Mouse (Mus musculus): ENCODE measurements around the gene Ptprn2. TPM values are rescaled to one million over a fixed set of nuclear protein-coding genes. Genes with fewer than 3 reads are reported as not detected.
A peak's percentile ranks its signal among the peaks of the same experiment; 100 is the strongest.

Gene Ptprn2
- total RNA-seq, 2 experiments from 2014 or later = not detected

- no peak for ATAC-seq (ENCODE audit: poor library complexity, severe bottlenecking)
Observed at GRCm38 (mm10) chr12:117156256-117156655, 670.7 kb downstream of the Ptprn2 start.

GRCm38 (mm10) chr12:117156786-117157185 lies 671.3 kb downstream of the Ptprn2 start:
- no peak for ATAC-seq (ENCODE audit: poor library complexity, severe bottlenecking)

- no peak for ATAC-seq (ENCODE audit: poor library complexity, severe bottlenecking)
Observed at GRCm38 (mm10) chr12:117157249-117157648, 671.7 kb downstream of the Ptprn2 start.

- no peak for ATAC-seq (ENCODE audit: poor library complexity, severe bottlenecking)
Observed at GRCm38 (mm10) chr12:117157660-117158386, 672.3 kb downstream of the Ptprn2 start.

- no peak for ATAC-seq (ENCODE audit: poor library complexity, severe bottlenecking)
Observed at GRCm38 (mm10) chr12:117158950-117159668, 673.6 kb downstream of the Ptprn2 start.

- no peak for ATAC-seq (ENCODE audit: poor library complexity, severe bottlenecking)
Observed at GRCm38 (mm10) chr12:117159669-117160210, 674.2 kb downstream of the Ptprn2 start.

- ATAC-seq (ENCODE audit: poor library complexity, severe bottlenecking) = no peak
Observed at GRCm38 (mm10) chr12:117160211-117160891, 674.8 kb downstream of the Ptprn2 start.

- peak; percentile 39 for ATAC-seq (ENCODE audit: poor library complexity, severe bottlenecking)
Observed at GRCm38 (mm10) chr12:117162180-117162579, 676.7 kb downstream of the Ptprn2 start.

GRCm38 (mm10) chr12:117163789-117164188 lies 678.3 kb downstream of the Ptprn2 start:
- ATAC-seq (ENCODE audit: poor library complexity, severe bottlenecking) = no peak

GRCm38 (mm10) chr12:117166266-117166665 lies 680.7 kb downstream of the Ptprn2 start:
- ATAC-seq (ENCODE audit: poor library complexity, severe bottlenecking) = peak; percentile 85

- no peak for ATAC-seq (ENCODE audit: poor library complexity, severe bottlenecking)
Observed at GRCm38 (mm10) chr12:117169670-117170069, 684.1 kb downstream of the Ptprn2 start.

GRCm38 (mm10) chr12:117172529-117172884 lies 687.0 kb downstream of the Ptprn2 start:
- no peak for ATAC-seq (ENCODE audit: poor library complexity, severe bottlenecking)

- ATAC-seq (ENCODE audit: poor library complexity, severe bottlenecking) = no peak
Observed at GRCm38 (mm10) chr12:117172885-117173529, 687.5 kb downstream of the Ptprn2 start.

GRCm38 (mm10) chr12:117174189-117174588 lies 688.7 kb downstream of the Ptprn2 start:
- ATAC-seq (ENCODE audit: poor library complexity, severe bottlenecking) = no peak

- ATAC-seq (ENCODE audit: poor library complexity, severe bottlenecking) = no peak
Observed at GRCm38 (mm10) chr12:117175072-117175681, 689.7 kb downstream of the Ptprn2 start.

GRCm38 (mm10) chr12:117176259-117176823 lies 690.8 kb downstream of the Ptprn2 start:
- no peak for ATAC-seq (ENCODE audit: poor library complexity, severe bottlenecking)

GRCm38 (mm10) chr12:117187167-117187566 lies 701.6 kb downstream of the Ptprn2 start:
- no peak for ATAC-seq (ENCODE audit: poor library complexity, severe bottlenecking)

GRCm38 (mm10) chr12:117192001-117192400 lies 706.5 kb downstream of the Ptprn2 start:
- ATAC-seq (ENCODE audit: poor library complexity, severe bottlenecking) = no peak

- no peak for ATAC-seq (ENCODE audit: poor library complexity, severe bottlenecking)
Observed at GRCm38 (mm10) chr12:117196721-117197425, 711.4 kb downstream of the Ptprn2 start.

Measured in megakaryocyte, adult 5-6 weeks (primary cell).